Mouse (Mus musculus) cortical plate, adult 2 months (tissue): Measurements from ENCODE around the gene Zfp652.

Experiments
- CTCF ChIP-seq: fragments of 200-500 bp; IDR thresholded peaks from 2 replicates; pipeline ENCODE4 v1.5.1; 2011; ENCODE audit warnings: mild to moderate bottlenecking, control low read depth, low read length; ENCODE audit not compliant: insufficient read depth; ENCODE audit errors: extremely low read depth
- POLR2A ChIP-seq: fragments of 200-500 bp; IDR thresholded peaks from 2 replicates; pipeline ENCODE4 v1.6.1; 2011; ENCODE audit warnings: mild to moderate bottlenecking, low read length, control low read depth; ENCODE audit not compliant: insufficient read depth; ENCODE audit errors: extremely low read depth

GRCm38 (mm10) chr11:95778831-95779251 lies 66.4 kb downstream of the Zfp652 start:
- TF ChIP-seq POLR2A, result no peak
- peak; percentile 25; the same call in 1 of the 2 replicates for TF ChIP-seq CTCF
